Mouse (Mus musculus): Measurements from ENCODE around the gene Olfr312. TPM values are rescaled to one million over a fixed set of nuclear protein-coding genes. Genes with fewer than 3 reads are reported as not detected.
A peak's percentile ranks its signal among the peaks of the same experiment; 100 is the strongest.
"Not testable (repeated sequence)": the region's sequence is repeated elsewhere in the genome, so short reads cannot be mapped to it uniquely, and the experiment has no call there.

Gene Olfr312
- total RNA-seq (2021) = not detected

DNA sequence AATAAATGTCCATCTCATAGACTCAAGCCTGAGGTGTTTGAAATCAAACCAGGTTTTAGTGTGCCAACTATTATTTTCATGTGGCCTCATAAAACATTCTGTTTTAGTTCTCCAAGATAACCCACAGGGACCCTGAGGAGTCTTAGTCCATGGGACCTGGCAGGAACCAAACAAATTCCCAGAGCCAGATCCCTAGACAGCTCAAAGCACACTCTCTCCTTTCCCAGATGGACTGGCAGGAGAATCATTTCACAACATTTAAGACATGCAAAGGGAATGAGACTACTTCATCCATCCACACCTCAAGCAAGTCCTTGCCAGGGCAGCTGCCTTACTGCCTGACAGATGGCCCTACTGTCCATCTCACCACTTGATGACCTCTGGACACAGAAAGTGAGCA lies at the start of gene Olfr312:
Gene Olfr312, plus strand, starts transcription at position 301 of the 400 bp plus-strand sequence.
- DNase-seq; intact Hi-C loops (cut with DNase I): not testable (repeated sequence)

DNA sequence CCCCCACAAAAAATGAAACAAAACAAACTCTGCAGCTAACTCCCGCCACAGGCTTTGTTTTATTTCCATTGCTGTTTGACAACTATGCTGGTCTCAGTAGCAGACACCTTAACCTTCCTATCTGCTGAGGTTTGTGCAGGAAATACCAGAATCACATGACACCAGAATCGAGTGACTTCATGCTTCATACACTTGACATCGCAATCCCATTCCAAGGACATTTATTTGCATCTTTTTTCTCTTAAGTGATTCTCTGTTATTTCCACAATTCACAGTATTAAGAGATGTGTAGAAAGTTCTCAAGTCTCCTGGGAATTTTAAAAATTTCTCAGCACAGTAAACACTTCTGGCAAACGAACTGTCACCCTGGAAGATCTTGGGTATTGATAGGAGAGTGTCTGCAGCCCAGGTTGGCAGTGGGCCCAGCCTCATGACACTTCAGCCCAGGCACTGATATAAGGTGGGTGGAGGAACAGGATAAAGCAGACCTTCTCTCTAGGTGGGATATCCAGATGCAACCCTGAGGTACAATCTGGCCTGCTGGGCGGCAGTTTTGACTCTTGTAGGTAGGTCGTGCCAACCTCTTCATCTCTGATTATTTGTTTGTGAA lies 46.5 kb upstream of the Olfr312 start, which contains the start of gene Olfr314:
Gene Olfr314, plus strand, starts transcription at position 473 of the 610 bp plus-strand sequence.
- intact Hi-C loops (cut with DNase I) = no loop called here
- no peak for DNase-seq

DNA sequence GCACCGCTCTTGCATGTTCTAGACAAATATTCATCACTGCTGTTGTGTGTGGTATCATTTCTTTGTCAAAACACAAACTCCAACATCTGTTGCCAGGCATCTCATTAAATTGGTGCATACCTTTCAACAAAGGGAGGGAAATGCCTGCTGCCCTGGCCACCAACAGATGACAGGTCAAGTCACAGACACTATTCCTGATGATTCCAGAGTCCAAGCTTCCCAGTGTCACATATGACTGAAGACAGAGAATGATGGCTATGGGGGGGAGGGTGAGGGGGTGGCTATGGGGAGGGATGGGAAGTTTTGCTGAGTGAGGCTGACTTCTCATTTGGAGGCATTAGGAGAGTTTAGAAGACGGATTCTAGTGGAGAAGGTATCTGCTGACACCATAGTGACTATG lies 44.9 kb upstream of the Olfr312 start:
- intact Hi-C loops (cut with DNase I) = no loop called here
- DNase-seq = no peak

DNA sequence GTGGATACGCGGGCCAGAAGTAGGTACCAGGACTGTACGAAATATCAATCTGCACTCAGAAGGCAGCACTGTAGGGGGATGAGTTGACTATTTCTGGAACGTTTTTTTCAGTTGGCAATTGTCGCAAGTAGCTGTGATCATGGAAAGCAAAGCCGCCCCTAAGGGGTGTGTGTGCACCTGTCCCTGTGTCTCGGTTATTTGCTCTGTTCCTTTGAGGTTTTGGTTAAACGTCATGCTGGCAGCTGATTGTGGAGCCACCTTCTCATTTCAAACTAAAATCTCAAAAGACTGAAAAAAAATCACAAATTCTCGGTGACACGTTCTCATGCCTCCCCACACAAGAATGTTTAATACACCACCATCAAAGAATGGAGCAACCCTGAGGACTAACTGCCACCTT lies 41.4 kb upstream of the Olfr312 start:
- DNase-seq = no peak
- intact Hi-C loops (cut with DNase I) = no loop called here

DNA sequence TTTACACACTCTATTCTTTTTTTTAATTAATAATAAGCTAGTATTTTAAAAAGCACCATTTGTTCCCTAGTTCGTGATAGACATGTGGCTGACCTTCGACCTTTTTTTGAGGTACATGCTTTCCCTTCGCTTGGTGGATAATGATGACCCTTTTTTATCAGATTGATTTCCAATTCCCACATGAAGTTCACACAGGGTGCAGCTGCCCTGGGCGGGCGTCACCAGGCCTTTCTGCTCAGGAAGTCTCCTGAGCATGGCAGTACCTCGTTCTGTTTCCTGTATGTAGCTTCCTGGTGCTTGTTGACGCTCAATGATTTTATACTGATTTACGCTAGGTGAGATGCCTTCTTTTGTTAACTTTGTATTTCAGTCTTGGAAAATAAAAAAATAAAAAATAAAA lies 40.7 kb upstream of the Olfr312 start:
- DNase-seq = no peak
- intact Hi-C loops (cut with DNase I) = no loop called here

DNA sequence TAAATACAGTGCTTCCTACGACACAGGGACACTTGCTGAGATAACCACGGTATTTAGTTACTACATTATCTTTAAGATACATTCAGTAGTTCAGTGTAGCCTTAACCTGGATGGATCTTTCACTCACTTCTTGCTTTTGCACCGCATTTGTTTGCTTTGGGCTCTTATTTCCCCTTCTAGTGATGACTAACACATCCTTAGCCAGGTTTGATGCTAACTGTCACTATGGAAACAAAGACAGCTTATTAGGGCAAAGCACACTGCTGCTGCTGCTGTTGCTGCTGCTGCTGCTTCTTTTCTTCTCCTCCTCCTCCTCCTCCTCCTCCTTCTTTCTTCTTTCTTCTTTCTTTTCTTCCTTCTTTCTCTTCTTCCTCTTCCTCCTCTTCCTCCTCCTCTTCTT lies 39.5 kb upstream of the Olfr312 start:
- intact Hi-C loops (cut with DNase I) = no loop called here
- DNase-seq = no peak

DNA sequence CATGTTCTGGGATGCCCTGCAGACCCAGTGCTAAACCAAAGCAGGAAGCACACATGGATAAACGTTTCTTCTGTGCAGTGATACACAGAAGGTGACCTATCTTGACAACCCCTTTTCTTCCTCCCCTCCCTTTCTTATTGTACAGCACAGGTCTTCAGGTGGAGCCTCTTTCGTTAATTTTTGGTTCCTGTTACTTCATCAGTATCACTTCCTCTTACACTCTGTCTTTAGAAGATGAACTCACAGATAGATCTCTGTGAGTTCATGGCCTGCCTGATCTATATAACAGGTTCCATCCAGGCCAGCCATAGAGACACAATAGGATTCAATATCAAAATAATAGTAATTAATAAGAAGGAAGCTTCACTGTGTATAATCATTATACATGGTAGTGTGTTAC lies 39.0 kb upstream of the Olfr312 start:
- DNase-seq = no peak
- intact Hi-C loops (cut with DNase I) = no loop called here

DNA sequence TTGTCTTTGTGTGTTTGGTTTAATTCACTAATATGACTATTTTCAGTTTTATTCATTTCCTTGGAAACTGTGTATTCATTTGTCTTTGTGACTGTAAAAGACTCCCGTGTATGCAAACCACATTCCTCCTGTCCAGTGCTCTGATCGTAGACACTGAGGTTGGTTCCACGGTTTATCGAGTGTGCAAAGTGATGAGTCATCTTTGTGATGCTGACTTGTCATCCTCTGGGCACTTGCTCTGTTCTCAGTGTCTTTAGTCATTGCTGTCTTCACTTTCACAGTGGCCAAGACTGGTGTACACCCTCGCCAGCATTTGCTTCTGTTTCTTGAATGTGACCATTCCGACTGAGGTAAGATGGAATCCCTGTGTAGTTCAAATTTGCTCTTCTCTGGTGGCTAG lies 38.4 kb upstream of the Olfr312 start:
- intact Hi-C loops (cut with DNase I) = no loop called here
- no peak for DNase-seq

DNA sequence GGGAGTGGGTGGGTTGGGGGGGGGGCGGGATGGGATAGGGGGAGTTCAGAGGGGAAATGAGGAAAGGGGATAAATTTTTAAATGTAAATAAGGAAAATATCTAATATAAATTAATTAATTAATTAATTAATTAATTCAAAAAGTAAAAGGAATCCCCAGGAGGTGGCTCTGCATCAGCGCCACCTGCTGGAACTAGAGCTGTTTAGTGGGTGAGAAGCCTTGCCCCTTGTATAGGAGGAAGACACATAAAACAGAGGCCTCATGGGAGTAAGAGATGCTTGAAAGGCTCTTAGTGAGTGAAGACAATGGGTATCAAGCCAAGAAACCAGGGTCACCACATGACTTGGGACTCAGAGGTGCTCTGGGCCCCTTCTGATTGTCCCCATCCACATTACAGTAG lies 33.2 kb upstream of the Olfr312 start:
- no peak for DNase-seq
- intact Hi-C loops (cut with DNase I) = no loop called here

DNA sequence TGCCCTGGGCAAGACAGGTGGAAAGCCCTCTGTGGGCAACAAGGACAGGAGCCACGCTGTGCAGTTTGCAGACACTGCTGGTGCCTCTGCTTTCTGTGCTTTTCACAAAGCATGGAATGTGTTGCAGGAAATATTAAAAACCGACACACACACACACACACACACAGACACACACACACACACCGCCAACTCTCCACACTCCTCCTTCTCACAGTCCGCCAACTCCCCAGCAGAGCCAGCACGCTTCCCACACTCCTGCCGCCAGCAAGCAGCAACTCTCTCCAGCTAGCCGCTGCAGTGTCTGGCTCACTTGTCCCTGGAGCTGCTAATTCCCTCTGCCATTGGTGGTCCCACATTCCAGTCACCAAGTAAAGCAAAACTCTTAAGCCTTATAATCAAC lies 32.2 kb upstream of the Olfr312 start:
- intact Hi-C loops (cut with DNase I) = no loop called here

DNA sequence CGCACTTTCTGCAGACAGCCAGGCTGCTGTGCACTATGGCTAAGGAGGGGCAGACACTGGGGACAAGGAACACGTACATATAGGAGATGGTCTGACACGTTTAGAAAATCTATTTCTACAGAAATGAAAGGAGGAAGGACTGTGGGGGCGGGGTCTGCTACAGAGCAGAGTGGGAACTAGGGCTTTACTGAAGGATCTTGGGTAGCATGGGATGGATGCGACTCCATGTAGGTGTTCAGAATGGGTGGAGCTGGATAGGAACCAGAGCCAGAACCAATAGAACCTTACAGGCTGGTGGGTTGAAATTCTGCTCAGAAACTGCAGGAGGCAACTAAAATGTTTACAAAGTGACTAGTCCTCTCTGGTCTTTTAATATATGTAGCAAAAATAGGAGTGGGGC lies 29.3 kb upstream of the Olfr312 start:
- intact Hi-C loops (cut with DNase I) = no loop called here
- DNase-seq = no peak

More for the DNA sequence above, 32.2 kb upstream of the Olfr312 start:
- no peak for DNase-seq

DNA sequence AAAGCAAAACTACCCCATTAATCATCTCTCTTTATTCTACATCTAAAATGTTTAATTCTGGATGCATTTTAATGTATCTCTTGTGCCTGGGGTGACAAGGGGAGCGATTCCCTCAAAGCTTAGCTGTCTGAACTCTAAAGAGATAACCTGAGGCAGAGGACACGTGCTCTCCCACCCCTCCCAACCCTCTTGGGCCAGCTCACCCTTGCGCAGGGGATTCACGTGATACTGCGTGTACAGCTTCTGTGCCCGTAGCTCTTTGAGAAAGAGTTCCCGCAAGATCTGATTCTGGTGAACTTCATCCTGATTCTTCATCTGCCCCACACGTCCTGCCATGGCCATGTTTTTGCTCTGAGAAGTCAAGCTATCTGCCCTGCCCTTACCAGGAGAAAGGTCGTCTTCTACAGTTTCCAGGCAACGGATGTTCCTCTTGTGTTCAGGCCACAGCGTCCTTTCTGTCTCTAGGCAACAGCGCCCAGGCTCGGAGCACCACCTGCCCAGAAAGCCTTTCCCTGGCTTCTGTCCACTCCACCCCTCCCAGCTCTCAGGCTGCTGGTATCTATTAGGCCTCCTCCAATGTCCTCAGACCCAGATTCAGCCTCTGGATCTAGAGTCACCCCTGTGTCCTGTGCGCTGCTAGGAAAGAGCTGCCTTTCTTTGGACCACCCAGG lies 27.3 kb upstream of the Olfr312 start, which contains the start of gene Fam183b:
Gene Fam183b, minus strand, starts transcription at position 403 of the 671 bp plus-strand sequence.
- intact Hi-C loops (cut with DNase I) = no loop called here
- peak; percentile 76 for DNase-seq

DNA sequence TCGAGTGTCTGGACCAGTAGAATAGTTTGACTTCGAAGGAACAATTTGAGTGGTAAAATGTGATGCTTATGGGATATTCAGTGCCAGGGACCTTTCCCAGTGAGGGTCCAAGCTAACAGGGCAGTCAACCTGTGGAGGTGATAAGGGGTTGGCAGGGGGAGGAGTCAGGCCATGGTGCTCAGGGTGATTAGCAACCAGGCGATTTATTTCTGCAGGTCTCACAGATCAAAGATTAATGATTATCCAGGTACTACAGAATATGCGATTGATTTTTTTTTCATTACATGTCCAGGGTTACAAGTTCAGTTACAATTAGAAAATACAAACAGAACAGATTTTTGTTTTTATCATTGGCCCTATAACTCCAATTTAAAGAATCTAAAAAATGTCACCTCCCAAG lies 25.2 kb upstream of the Olfr312 start:
- DNase-seq = no peak
- intact Hi-C loops (cut with DNase I) = no loop called here

DNA sequence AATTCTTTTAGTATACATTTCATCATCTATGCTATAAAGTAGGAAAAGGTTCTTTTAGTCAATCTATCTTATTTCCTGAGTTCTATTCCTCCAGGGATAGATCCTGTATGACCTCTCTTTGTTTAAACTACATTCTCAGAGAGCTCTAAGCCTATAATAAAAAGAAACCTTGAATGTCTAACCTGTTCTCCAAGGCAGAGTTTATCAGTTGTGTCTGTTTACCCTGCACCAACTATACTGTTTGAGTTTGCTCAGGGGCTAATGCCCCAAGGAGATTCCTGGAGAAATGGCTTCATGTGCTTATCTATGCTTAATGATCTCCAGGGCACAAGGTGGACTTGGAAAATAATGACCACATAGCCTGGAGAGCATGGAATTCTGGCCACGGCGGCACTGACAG lies 24.6 kb upstream of the Olfr312 start:
- DNase-seq = no peak
- intact Hi-C loops (cut with DNase I) = no loop called here

DNA sequence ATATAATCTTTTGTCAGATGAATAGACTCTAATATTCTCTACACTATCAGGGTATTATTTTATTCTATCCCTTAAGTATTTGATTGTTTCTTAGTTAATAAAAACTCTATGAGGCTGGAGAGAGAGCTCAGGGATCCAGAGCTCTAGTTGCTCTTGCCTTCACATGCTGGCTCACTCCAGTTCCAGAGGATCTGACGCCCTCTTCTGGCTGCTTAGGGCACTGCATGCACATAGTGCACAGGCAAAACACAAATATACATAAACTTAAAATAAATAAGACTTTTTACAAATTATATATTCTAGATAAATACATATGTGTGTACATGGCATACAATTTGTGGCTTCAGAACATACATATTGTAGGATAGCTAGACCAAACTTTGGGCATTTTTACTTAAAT lies 17.0 kb upstream of the Olfr312 start:
- no peak for DNase-seq
- intact Hi-C loops (cut with DNase I) = no loop called here

DNA sequence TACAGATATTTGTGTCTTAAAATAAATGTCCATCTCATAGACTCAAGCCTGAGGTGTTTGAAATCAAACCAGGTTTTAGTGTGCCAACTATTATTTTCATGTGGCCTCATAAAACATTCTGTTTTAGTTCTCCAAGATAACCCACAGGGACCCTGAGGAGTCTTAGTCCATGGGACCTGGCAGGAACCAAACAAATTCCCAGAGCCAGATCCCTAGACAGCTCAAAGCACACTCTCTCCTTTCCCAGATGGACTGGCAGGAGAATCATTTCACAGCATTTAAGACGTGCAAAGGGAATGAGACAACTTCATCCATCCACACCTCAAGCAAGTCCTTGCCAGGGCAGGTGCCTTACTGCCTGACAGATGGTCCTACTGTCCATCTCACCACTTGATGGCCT lies 14.3 kb upstream of the Olfr312 start, which contains the start of gene Olfr313:
Gene Olfr313, plus strand, starts transcription at position 301 of the 400 bp plus-strand sequence.
- DNase-seq; intact Hi-C loops (cut with DNase I): not testable (repeated sequence)

DNA sequence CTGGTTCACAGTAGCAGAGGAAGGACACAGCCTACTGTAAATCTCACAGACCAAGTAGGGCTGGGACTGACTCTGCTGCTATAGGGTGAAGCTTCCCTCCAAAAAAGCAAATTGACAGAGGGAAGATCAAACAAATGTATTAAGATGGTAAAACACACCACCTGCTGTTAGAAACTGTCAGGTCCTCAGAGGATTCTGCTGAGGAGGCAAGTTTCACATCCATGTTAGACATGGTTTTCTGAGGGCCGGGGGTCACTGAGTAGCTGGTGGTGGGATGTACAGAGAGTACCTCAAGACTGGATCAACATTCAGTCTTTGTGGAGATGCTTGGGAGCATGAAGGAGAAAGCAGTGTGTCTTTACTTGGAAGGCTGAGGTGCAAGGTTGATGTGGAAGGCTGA lies 13.4 kb upstream of the Olfr312 start:
- intact Hi-C loops (cut with DNase I) = no loop called here
- DNase-seq = no peak

DNA sequence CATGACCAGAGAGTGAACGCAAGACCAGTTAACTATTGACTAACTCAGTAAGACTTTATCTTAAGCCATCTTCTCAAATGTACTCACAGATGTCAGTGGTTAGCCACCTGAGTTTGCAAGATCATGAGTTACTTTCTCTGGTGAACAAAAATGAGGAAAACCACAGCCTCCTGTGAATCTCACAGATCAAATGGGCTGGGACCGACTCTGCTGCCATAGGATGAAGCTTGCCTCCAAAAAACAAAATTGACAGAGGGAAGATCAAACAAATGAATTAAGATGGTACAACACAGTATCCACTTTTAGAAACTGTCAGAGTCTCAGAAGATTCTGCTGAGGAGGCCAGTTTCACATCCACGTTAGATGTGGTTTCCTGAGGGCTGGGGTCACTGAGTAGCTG lies 727 bp downstream of the Olfr312 start:
- no peak for DNase-seq
- intact Hi-C loops (cut with DNase I) = no loop called here

DNA sequence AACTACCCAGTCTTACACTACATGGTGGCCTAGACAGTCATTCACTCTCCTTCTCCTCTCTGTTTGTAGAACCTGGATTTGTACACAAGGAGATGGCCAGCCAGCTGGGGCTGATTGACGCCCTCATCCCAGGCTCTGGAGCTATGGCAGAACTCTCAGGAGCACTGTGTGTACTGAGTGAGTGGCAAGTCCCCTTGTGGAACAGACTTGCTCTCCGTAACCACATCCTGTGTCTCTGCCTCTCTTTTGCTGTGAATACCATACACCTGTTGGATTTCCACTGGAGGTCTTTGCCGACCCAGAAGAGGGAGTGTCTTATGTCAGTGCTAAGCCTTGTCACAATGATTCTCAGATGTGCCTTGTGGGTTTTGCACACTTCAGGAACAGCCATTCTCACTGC lies 3.5 kb downstream of the Olfr312 start:
- intact Hi-C loops (cut with DNase I); DNase-seq: not testable (repeated sequence)

DNA sequence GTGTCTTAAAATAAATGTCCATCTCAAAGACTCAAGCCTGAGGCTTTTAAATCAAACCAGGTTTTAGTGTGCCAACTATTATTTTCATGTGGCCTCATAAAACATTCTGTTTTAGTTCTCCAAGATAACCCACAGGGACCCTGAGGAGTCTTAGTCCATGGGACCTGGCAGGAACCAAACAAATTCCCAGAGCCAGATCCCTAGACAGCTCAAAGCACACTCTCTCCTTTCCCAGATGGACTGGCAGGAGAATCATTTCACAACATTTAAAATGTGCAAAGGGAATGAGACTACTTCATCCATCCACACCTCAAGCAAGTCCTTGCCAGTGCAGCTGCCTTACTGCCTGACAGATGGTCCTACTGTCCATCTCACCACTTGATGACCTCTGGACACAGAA lies 9.9 kb downstream of the Olfr312 start, which contains the start of gene Olfr311:
Gene Olfr311, plus strand, starts transcription at position 301 of the 400 bp plus-strand sequence.
- DNase-seq; intact Hi-C loops (cut with DNase I): not testable (repeated sequence)

DNA sequence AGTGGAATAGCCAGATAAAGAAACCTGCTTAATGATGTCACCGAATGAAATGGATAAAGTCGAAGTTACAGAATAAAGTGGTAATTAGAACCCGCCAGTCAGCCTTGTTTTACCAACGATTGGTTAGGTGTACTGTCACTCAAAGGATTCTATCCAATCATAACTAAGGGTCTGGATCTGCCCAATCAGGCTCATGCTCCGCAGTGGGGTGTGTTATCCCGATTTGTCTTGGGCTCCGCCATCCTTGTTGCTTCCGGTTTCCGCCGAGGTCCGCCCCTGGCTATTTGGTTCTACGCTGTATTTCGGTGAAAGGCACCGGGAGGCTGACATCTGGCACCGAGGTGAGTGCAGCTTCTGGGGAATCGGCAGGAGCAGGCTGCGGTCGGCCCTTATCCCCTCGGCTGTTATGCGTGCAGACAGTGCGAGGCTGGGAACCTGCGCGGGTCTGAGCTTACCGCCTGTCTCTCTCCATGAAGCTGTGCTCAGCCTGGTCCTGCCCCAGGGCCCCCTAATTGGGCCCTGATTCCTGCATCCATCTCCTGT lies 18.0 kb downstream of the Olfr312 start, which contains the start of gene Gm12258:
Gene Gm12258, plus strand, starts transcription at position 240 of the 543 bp plus-strand sequence.
- peak; percentile 84 for DNase-seq
- intact Hi-C loops (cut with DNase I) = no loop called here

DNA sequence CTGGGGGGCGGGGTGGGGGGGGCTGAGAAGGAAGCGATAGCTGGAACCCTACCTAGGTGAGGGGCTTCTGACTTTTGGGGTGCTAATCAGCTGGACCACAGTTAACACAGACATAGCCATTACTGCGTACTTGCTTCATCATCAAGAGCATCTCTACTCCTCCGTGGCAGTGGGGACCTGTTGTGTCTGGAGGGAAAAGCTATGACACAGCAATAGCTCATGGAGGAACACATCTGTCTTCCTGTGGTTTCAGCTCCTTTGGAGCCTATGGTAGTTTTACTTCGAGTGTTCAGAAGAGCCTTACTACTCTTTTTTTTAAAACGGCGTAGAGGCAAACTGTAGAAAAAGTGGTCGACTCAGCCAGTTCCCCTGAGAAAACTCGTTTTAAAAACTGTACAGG lies 18.6 kb downstream of the Olfr312 start:
- intact Hi-C loops (cut with DNase I) = no loop called here
- no peak for DNase-seq

Measured in left cerebral cortex, postnatal 4 days (tissue).